Mouse (Mus musculus) spleen, adult 2 months (tissue): ENCODE data around the gene Rab11fip5. TPM values are rescaled to one million over a fixed set of nuclear protein-coding genes. Genes with fewer than 3 reads are reported as not detected.

Experiments
- DNase-seq, 2 experiments: peaks; one replicate each; pipeline versions ENCODE4 v3.0.0 to v3.0.0-alpha.2; 2012 to 2021; ENCODE audit warnings: low spot score in 2 of 2, low read depth in 1 of 2
- H3K27ac ChIP-seq: fragments of 200-500 bp; 2 replicates; pipeline ENCODE4 v1.5.1; 2012; ENCODE audit warnings: low read length, inconsistent platforms; ENCODE audit not compliant: insufficient read depth
- H3K27me3 ChIP-seq: fragments of 200-500 bp; 2 replicates; pipeline ENCODE4 v1.6.1; 2012; ENCODE audit warnings: mild to moderate bottlenecking, moderate library complexity, low read length, inconsistent platforms; ENCODE audit not compliant: control insufficient read depth, insufficient read depth
- H3K36me3 ChIP-seq: fragments of 200-500 bp; 2 replicates; pipeline ENCODE4 v1.6.1; 2012; ENCODE audit warnings: mild to moderate bottlenecking, low read length, inconsistent platforms; ENCODE audit not compliant: control insufficient read depth, insufficient read depth
- H3K4me1 ChIP-seq: fragments of 200-500 bp; 2 replicates; pipeline ENCODE4 v1.6.1; 2011; ENCODE audit warnings: inconsistent platforms; ENCODE audit not compliant: control insufficient read depth, insufficient read depth, insufficient read length
- H3K4me3 ChIP-seq: fragments of 200-500 bp; 2 replicates; pipeline ENCODE4 v1.5.1; 2011; ENCODE audit warnings: mild to moderate bottlenecking, inconsistent platforms; ENCODE audit not compliant: insufficient read depth, insufficient read length; ENCODE audit errors: extremely low read depth
- CTCF ChIP-seq: fragments of 200-500 bp; IDR thresholded peaks from 2 replicates; pipeline ENCODE4 v1.5.1; 2011; ENCODE audit warnings: mild to moderate bottlenecking, inconsistent platforms; ENCODE audit not compliant: insufficient read depth, insufficient read length, insufficient replicate concordance; ENCODE audit errors: extremely low read depth
- POLR2A ChIP-seq: fragments of 200-500 bp; IDR thresholded peaks from 2 replicates; pipeline ENCODE4 v1.6.1; 2011; ENCODE audit warnings: low read depth, low read length, inconsistent platforms
- WGBS: fragments of 180-500 bp; shearing (Covaris S2); methylation state at CpG from one replicate; pipeline ENCODE4 v1.1.7; 2018; 5-methylcytosine and 5-hydroxymethylcytosine counted together
- polyA plus RNA-seq: library from polyadenylated mRNA; depleted of rRNA; stranded (reverse); fragments of >200 nt; gene quantifications from 2 replicates; pipeline ENCODE4 v1.2.3, GENCODE M21; 2012

Gene Rab11fip5
- polyA plus RNA-seq, 1 experiment: 10.1 TPM

GRCm38 (mm10) chr6:85341814-85342501 is 32.5 kb downstream of the Rab11fip5 start:
- TF ChIP-seq CTCF: no peak
- no peak for TF ChIP-seq POLR2A
- Histone ChIP-seq H3K27me3 (no peaks in the 10 kb centered on the region), H3K4me3 (no peak overlapping the region), H3K27ac (no peak overlapping the region), H3K4me1 (no peaks in the 10 kb centered on the region; the same call in 1 of the 2 replicates), H3K36me3 (no peaks in the 10 kb centered on the region)
- WGBS: 89% methylated on average over 13 of the region's 13 CpGs
- no peak for DNase-seq

- Histone ChIP-seq H3K4me1 (no peaks in the 10 kb centered on the region; the same call in 1 of the 2 replicates), H3K27ac (no peak overlapping the region), H3K27me3 (no peaks in the 10 kb centered on the region), H3K4me3 (no peak overlapping the region), H3K36me3 (no peaks in the 10 kb centered on the region)
- 78% methylated on average over 11 of the region's 12 CpGs for WGBS
- TF ChIP-seq CTCF: no peak
- TF ChIP-seq POLR2A: no peak
- DNase-seq: no peak
These were observed 34.2 kb downstream of the Rab11fip5 start for GRCm38 (mm10) chr6:85340184-85340583.

- peak in 1 of 2 experiments; percentile 69 for DNase-seq
- H3K4me3 ChIP-seq: no peak overlapping the region
- no peaks in the 10 kb centered on the region for H3K27me3 ChIP-seq
These were observed 35.0 kb downstream of the Rab11fip5 start for GRCm38 (mm10) chr6:85339273-85339901.

GRCm38 (mm10) chr6:85336944-85337343 is 37.5 kb downstream of the Rab11fip5 start:
- no peak for TF ChIP-seq POLR2A
- TF ChIP-seq CTCF: no peak
- Histone ChIP-seq H3K27ac (no peak overlapping the region), H3K27me3 (peaks cover 2% of the 10 kb centered on the region; the same call in 1 of the 2 replicates), H3K36me3 (no peaks in the 10 kb centered on the region), H3K4me1 (no peaks in the 10 kb centered on the region; the same call in 1 of the 2 replicates), H3K4me3 (no peak overlapping the region)
- 95% methylated on average over 9 of the region's 9 CpGs for WGBS
- DNase-seq: no peak

More at GRCm38 (mm10) chr6:85339273-85339901, 35.0 kb downstream of the Rab11fip5 start:
- TF ChIP-seq CTCF: peak; percentile 61; the same call in 1 of the 2 replicates
- TF ChIP-seq POLR2A: no peak
- no peaks in the 10 kb centered on the region; the same call in 1 of the 2 replicates for H3K4me1 ChIP-seq
- H3K36me3 ChIP-seq: no peaks in the 10 kb centered on the region
- H3K27ac ChIP-seq: no peak overlapping the region
- WGBS: 68% methylated on average over 1 of the region's 1 CpGs

- DNase-seq: no peak
- no peak overlapping the region for H3K27ac ChIP-seq
- no peaks in the 10 kb centered on the region; the same call in 1 of the 2 replicates for H3K4me1 ChIP-seq
- peaks cover 2% of the 10 kb centered on the region; the same call in 1 of the 2 replicates for H3K27me3 ChIP-seq
- TF ChIP-seq POLR2A (no peak), CTCF (no peak)
- H3K36me3 ChIP-seq: no peaks in the 10 kb centered on the region
- no peak overlapping the region for H3K4me3 ChIP-seq
- WGBS: 85% methylated on average over 3 of the region's 3 CpGs
These were observed 39.1 kb downstream of the Rab11fip5 start for GRCm38 (mm10) chr6:85335352-85335751.

GRCm38 (mm10) chr6:85334851-85335250 is 39.6 kb downstream of the Rab11fip5 start:
- DNase-seq: no peak
- Histone ChIP-seq H3K4me1 (no peaks in the 10 kb centered on the region; the same call in 1 of the 2 replicates), H3K36me3 (no peaks in the 10 kb centered on the region), H3K4me3 (no peak overlapping the region), H3K27me3 (peaks cover 2% of the 10 kb centered on the region; the same call in 1 of the 2 replicates), H3K27ac (no peak overlapping the region)
- 93% methylated on average over 5 of the region's 5 CpGs for WGBS
- TF ChIP-seq POLR2A: no peak
- no peak for TF ChIP-seq CTCF
